Mouse (Mus musculus): ENCODE results near the gene Gm11232. TPM values are rescaled to one million over a fixed set of nuclear protein-coding genes. Genes with fewer than 3 reads are reported as not detected.

The Gm11232 gene
- not detected in 2 replicates for polyA plus RNA-seq (2012; ENCODE audit: low replicate concordance)

GRCm38 (mm10) chr4:71757865-71758264, at the start of gene Gm11232:
Gm11232 (minus strand) TSS chr4:71757965.

Measured in hematopoietic multipotent progenitor cell, adult 10-12 weeks (in vitro differentiated cells).